Mouse (Mus musculus): ENCODE results near the gene Fignl1.

DNA sequence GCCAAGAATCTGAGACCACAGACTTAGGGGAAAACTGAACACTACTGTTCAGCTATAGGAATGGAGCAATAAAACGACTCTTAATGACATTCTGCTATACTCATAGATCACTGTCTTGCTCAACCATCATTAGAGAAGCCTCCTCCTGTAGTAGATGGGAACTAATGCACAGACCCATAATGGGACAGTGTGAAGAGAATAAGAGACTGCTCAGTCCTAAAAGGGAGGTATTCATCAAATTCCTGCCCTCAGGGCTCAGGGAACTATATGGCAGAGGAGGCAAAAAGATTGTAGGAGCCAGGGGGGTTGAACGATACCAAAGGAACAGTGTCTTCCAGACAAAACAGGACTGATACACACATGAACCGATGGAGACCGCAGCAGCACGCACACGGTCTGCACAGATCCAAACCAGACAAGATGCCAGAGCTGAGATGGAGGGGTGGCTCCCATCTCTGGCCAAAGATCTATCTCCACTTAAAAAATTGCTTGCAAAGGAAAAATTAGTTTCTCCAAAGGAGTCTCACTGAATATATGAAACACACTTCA is 43.3 kb upstream of the Fignl1 start:
- TF ChIP-seq POLR2A (IDR thresholded peaks at IDR 0.05; ENCODE audit: insufficient read depth, low read length) (no peak), CTCF (IDR thresholded peaks at IDR 0.05; ENCODE audit: low read depth, low read length) (no peak), EP300 (IDR thresholded peaks at IDR 0.05; ENCODE audit: insufficient read depth, low read depth, low read length) (no peak)
